Mouse (Mus musculus) heart, postnatal 36 days (tissue): ENCODE measurements around the gene Ogg1. TPM values are rescaled to one million over a fixed set of nuclear protein-coding genes. Genes with fewer than 3 reads are reported as not detected.

Source experiments
- DNase-seq, 2 experiments: peaks; one replicate each; pipeline ENCODE4 v3.0.0; 2021 to 2022
- intact Hi-C: fragments of 180-260 bp; cut with DNase I; formaldehyde crosslinking; loops from one replicate; pipeline ENCODE4 v1.15.1; 2025
- total RNA-seq, 2 experiments: library from RNA; stranded (reverse); gene quantifications; 2 replicates each; pipeline ENCODE4 v1.2.3; 2021

The Ogg1 gene
- 1 to 10 TPM; 4.7 to 7.4 TPM for total RNA-seq

- DNase-seq = peak; percentile 94 to 95
- intact Hi-C loops = loop anchor here (2.0 to 10.0 kb wide), 3 partner anchors 50 to 278 kb away; partner anchors contain the start of genes Brk1, Creld1, Fancd2os and Tada3
Observed at GRCm38 (mm10) chr6:113326533-113327315, at the start of gene Ogg1. Gene Ogg1 (plus strand): TSS chr6:113326972.

DNA sequence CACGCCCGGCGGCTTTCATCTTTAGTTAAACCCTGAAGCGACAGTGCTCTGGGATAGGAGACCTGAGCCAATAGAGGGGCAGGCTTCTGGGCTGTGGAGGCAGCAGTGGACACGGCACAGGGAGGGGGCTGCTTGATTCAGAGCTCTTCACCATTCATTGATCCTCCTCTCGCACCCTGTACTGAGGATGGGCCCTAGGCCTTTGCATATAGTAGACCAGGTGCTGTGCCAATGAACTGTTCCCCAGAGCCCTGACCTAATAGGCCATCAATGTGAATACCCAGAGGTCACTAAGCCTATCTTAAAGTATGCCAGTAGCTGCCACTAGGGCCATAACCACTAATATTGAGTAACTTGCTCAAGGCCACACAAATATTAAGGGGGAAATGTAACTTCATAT lies 45.1 kb upstream of the Ogg1 start:
- DNase-seq = no peak
- intact Hi-C loops = no loop called here

GRCm38 (mm10) chr6:113282101-113282802 lies 44.5 kb upstream of the Ogg1 start, which contains the start of gene Cpne9:
Gene Cpne9 (plus strand): TSS chr6:113282307.
- intact Hi-C loops = no loop called here
- peak in 1 of 2 experiments; percentile 17 for DNase-seq

- no peak for DNase-seq
- intact Hi-C loops = no loop called here
Observed at GRCm38 (mm10) chr6:113282969-113283368, 43.8 kb upstream of the Ogg1 start.

DNA sequence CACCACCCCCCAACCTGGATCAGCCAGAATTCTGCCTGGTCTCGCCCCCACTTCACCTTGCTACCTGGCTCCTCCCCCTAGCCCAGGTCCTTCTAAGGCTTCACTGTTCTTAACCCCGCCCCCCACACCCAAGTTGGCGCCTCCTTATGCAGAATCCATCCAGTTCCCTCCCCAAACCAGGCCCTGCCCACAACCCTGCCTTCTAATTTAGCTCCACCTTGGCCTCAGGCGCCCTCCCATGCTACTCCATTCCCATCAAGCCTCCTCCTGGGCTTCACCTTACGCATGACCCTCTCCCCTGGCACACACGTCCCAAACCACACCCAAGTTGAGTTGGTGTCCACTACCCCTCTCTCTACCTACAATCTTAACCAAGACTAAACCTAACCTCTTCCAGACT lies 43.3 kb upstream of the Ogg1 start:
- no peak for DNase-seq
- intact Hi-C loops = no loop called here

GRCm38 (mm10) chr6:113284931-113285330 lies 41.8 kb upstream of the Ogg1 start:
- intact Hi-C loops = no loop called here
- DNase-seq = no peak

- intact Hi-C loops = no loop called here
- no peak for DNase-seq
Observed at GRCm38 (mm10) chr6:113286316-113286715, 40.5 kb upstream of the Ogg1 start.

DNA sequence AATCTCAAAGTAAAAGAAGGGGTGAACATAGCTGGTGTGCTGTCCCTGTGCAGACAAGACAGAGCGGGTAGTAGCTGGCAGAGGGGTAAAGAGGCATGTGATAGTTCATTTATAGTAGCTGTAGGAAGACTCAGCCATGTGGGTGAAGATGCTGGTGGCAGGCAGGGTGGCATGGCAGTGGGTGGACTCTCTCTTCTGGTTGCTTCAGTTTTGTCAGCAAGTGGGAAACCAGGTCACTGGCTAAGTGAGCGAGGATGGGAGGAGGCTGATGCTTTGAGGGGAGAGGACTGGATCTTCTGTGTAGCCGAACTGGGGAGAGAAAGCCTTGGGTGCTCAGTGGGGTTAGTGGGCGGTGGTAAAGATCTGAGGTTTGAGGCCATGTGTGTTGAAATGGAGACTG lies 39.5 kb upstream of the Ogg1 start:
- intact Hi-C loops = no loop called here
- no peak for DNase-seq

DNA sequence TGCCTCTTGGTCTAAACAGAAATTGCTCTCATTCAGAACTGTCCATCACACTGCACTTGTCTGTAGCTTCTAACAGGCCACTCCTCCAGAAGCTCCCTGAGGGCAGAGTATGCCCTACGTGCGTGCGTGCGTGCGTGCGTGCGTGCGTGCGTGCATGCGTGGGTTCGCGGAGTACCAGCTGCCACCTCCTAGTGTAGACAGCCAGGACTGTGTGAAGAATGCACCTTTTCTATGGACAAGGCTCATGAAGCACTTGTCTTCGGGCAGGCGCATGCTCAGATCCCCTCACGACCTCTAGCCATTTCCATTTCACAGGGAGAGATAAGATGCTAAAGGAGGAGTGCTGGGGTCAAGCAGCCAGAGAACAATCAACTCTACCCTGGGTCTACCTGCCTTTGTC lies 37.4 kb upstream of the Ogg1 start:
- DNase-seq = no peak
- intact Hi-C loops = no loop called here

DNA sequence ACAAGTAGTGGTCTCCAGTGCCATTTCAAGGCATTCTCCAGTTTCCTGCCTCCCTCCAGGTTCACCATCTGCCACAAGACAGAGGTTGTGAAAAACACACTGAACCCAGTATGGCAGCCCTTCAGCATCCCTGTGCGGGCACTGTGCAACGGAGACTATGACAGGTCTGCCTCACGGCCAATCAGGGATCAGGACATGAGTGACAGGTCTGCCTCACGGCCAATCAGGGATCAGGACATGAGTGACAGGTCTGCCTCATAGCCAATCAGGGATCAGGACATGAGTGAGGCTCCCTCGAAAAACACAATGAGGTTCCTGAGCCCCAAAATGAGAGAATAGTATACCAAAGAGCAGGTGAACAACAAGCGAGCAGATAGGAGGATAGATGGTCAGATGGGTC lies 36.4 kb upstream of the Ogg1 start:
- no peak for DNase-seq
- intact Hi-C loops = no loop called here

GRCm38 (mm10) chr6:113292938-113293337 lies 33.8 kb upstream of the Ogg1 start:
- intact Hi-C loops = no loop called here
- no peak for DNase-seq

DNA sequence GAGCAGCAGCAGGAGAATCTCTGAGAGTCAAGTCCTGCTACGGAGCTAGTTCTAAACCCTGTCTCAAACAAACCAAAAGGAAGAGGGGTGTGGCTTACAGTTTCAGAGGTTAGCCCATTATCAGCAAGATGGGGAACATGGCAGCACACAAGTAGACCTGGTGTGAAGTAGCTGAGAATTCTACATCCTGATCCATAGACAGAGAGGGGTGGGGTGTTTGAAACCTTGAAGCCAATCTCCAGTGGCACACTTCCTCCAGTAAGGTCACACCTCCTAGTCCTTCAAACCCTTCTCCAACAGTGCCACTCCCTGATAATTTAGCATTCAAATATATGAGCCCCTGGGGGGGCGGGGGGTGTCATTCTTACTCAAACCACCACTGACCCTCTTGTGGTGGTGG lies 30.7 kb upstream of the Ogg1 start:
- no peak for DNase-seq
- intact Hi-C loops = no loop called here

DNA sequence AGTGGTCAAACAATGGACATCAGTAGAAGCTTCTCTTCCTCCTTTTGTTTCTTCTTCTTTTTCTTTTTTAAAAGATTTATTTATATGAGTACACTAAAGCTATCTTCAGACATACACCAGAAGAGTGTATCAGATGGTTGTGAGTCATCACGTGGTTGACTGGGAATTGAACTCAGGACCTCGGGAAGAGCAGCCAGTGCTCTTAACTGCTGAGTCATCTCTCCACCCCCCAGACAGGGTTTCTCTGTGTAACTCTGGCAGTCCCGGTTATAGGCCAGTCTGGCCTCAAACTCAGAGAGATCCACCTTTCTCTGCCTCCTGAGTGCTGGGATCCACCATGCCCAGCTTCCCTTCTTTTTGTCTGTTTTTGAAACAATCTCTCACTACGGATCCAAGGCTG lies 30.1 kb upstream of the Ogg1 start:
- intact Hi-C loops = no loop called here

GRCm38 (mm10) chr6:113301350-113301749 lies 25.4 kb upstream of the Ogg1 start:
- intact Hi-C loops = loop anchor here (5.0 to 10.0 kb wide), 2 partner anchors 264 to 897 kb away; no protein-coding TSS in a partner anchor
- no peak for DNase-seq

More for the DNA sequence above, 30.1 kb upstream of the Ogg1 start:
- no peak for DNase-seq

DNA sequence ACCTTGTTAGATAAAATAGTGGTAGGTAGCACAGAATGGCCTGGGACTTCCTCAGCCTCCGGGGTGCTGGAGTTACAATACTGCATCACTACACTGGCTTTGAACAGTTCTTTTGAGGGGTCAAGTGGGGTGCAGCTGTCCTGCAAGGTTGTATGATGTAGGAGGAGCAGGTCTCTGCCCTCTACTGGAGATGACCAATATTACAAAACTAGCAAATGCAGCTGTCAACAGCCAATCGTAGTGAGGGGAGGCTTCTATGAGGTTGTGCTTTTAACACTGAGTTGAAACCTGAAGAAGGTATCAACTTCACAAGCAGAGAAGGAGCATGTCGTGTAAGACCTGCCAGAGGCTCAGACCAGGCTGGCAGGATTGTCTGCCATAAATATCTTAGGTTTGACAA lies 24.5 kb upstream of the Ogg1 start:
- intact Hi-C loops = loop anchor here (1.0 to 10.0 kb wide), 3 partner anchors 130 to 897 kb away; no protein-coding TSS in a partner anchor
- DNase-seq = no peak

DNA sequence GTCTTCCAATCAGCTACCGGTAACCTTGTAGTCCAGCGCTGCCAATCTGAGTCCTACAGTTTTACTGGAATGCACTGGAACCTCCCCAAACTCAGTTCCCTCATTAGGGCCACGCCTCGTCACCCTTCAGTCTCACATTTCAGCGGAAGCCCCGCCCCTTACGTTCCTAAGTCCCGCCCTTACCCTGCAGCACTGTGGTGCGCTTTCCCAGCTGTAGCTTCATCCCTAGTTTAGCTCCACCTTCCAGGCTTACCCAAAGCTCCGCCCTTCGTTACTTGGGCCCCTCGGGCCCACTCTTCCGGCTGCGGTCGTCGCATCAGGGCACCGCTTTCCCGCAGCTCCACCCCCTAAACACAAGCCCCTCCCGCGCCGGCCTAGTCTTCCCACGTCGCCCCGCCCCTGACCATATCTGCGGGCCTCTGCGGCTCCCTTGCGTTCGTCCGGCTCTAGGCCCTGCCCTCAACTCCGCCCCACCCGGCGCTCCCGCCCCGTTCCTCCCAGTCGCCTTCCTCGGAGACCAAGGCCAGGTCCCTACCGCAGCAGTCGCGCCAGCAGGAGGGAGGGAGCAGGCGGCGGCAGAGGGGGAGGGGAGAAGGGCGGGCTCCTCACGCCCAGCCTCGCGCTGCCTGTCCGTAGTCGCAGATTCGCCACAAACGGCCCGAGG lies 20.3 kb upstream of the Ogg1 start:
- intact Hi-C loops = loop anchor here (2.0 to 10.0 kb wide), 4 partner anchors 69 to 902 kb away; partner anchors contain the start of genes Mtmr14, Setd5 and Tada3

DNA sequence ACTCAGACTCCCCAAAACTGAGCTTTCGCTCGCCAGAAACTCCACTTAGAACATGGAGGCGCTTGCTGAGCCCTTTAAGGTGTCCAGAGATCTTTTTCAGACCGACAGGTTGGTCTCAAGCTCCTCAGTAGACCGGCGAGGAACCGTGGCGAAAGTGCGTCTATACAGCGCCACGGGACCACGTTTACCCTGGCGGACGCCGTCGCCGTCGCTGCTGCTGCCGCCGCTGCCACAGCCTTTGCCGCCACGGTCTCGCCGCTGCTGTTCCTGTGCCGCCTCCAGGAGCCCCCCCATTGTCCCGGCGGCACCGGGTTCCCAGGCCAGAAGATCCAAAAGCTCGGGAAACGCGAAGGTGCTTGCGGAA lies 19.8 kb upstream of the Ogg1 start, which contains the start of gene Brpf1:
Brpf1 (plus strand) TSS at position 152 of the 364 bp plus-strand sequence.
- DNase-seq = no peak
- intact Hi-C loops = loop anchor here (2.0 to 10.0 kb wide), 4 partner anchors 70 to 902 kb away; partner anchors contain the start of genes Mtmr14, Setd5 and Tada3

More for the DNA sequence above, 20.3 kb upstream of the Ogg1 start:
- DNase-seq = peak; percentile 99

- intact Hi-C loops = loop anchor here (2.0 to 10.0 kb wide), 4 partner anchors 69 to 903 kb away; partner anchors contain the start of genes Mtmr14, Setd5 and Tada3
- peak in 1 of 2 experiments; percentile 49 for DNase-seq
Observed at GRCm38 (mm10) chr6:113307481-113308121, 19.2 kb upstream of the Ogg1 start.

GRCm38 (mm10) chr6:113308141-113308540 lies 18.6 kb upstream of the Ogg1 start:
- DNase-seq = no peak
- intact Hi-C loops = loop anchor here (5.0 to 10.0 kb wide), 3 partner anchors 71 to 903 kb away; partner anchors contain the start of genes Mtmr14 and Setd5

DNA sequence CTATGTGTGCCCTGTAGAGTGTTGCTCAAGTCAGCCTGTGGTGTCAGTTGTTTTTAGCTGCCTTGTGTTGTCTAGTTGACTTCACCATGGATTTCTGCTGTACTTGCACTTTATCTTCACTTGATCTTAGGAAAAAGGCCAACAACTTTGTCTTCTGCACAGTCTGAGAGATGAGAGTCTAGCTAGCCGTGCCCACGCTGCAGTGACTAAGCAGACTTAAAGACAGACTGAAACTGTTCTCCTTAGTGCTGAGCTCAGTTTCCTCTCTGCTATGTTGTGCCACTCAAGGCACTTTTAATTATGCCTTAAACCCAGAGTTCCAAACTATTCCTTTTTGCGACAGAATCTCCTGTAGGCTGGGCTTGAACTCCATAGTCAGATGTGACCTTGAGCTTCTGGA lies 10.8 kb upstream of the Ogg1 start:
- intact Hi-C loops = no loop called here
- no peak for DNase-seq
